Comparison of ENCODE assay signal across 7 mouse cellular contexts in the genomic region with DNA sequence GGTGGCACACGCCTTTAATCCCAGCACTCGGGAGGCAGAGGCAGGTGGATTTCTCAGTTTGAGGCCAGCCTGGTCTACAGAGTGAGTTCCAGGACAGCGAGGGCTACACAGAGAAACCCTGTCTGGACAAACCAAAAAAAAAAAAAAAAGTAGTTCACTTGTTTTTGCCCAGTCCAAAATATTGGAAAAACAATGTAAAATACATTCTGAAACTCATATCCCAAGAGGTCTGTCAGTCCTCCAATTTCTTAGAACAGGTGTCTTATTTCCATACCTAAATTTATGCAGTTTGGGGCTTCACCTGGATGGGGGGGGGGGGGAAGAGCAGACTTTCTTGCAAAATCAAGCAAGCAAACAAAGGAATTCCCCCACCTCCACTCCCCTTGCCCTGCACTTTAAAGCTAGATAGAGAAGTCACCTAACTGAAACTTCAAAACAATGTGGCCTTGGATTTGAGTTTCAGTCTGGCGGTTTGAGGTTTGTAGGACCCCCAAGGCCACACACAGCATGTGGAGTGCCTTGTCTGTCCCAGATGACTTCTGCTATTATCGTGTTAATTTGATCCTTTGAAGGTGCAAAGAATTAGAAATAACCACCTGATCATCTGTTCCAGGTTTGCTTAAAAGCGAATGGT. TPM values are rescaled to one million over a fixed set of nuclear protein-coding genes. Genes with fewer than 3 reads are reported as not detected.
DNase-seq lines count a peak whose midpoint lies in the region; ATAC-seq and TF ChIP-seq lines count a peak whose summit lies in the region.

No protein-coding gene starts in this region.

- peak in 1 of 2 experiments; percentile 70 for DNase-seq in spleen, adult 2 months (ENCODE audit: low read depth in 1 of 2, low spot score in 2 of 2)
- DNase-seq in spleen, postnatal 4 days (ENCODE audit: low spot score in 2 of 2) = no peak
- DNase-seq in stomach, postnatal 0 days (ENCODE audit: low spot score) = no peak
- no peak for DNase-seq in gastrocnemius, postnatal 10 days
- no peak for DNase-seq in right cerebral cortex, postnatal 4 days

- peaks cover 3% of the 10 kb centered on the region; the same call in 1 of the 2 replicates for H3K4me1 ChIP-seq in spleen, adult 2 months (ENCODE audit: control insufficient read depth, insufficient read depth, insufficient read length)
- H3K4me1 ChIP-seq in limb, embryonic 15.5 days = peaks cover 8% of the 10 kb centered on the region
- no peaks in the 10 kb centered on the region for H3K4me1 ChIP-seq in stomach, postnatal 0 days (replicated peaks; ENCODE audit: control insufficient read depth, insufficient read depth)

- H3K27me3 ChIP-seq in spleen, adult 2 months (ENCODE audit: control insufficient read depth, insufficient read depth, low read length) = no peaks in the 10 kb centered on the region
- no peaks in the 10 kb centered on the region; the same call in 1 of the 2 replicates for H3K27me3 ChIP-seq in limb, embryonic 15.5 days
- H3K27me3 ChIP-seq in stomach, postnatal 0 days (ENCODE audit: control insufficient read depth, insufficient read depth, low read length) = no peaks in the 10 kb centered on the region

- H3K9ac ChIP-seq in limb, embryonic 15.5 days = no peak overlapping the region
- H3K9ac ChIP-seq in stomach, postnatal 0 days (ENCODE audit: low read length) = no peak overlapping the region

- ATAC-seq in erythroid progenitor cell, adult 5-6 weeks (replicated peaks; ENCODE audit: low FRiP score, poor library complexity, severe bottlenecking) = 0 out of 2 replicates have a peak, but pooled peaks have one; percentile 6
- no peak for ATAC-seq in limb, embryonic 15.5 days (ENCODE audit: insufficient number of reproducible peaks, low FRiP score, low TSS enrichment, low read depth)
- no peak for ATAC-seq in stomach, postnatal 0 days (ENCODE audit: low FRiP score, low TSS enrichment)

- no peaks in the 10 kb centered on the region for H3K36me3 ChIP-seq in spleen, adult 2 months (ENCODE audit: control insufficient read depth, insufficient read depth, low read length)
- H3K36me3 ChIP-seq in limb, embryonic 15.5 days = no peaks in the 10 kb centered on the region
- no peaks in the 10 kb centered on the region for H3K36me3 ChIP-seq in stomach, postnatal 0 days (ENCODE audit: control insufficient read depth, insufficient read depth, low read length)

- peak overlapping the region; percentile 34 for H3K4me2 ChIP-seq in limb, embryonic 15.5 days
- H3K4me2 ChIP-seq in stomach, postnatal 0 days (replicated peaks; ENCODE audit: low read depth) = peak overlapping the region; percentile 6; the same call in 1 of the 2 replicates

- H3K9me3 ChIP-seq in limb, embryonic 15.5 days = no peaks in the 10 kb centered on the region
- no peaks in the 10 kb centered on the region for H3K9me3 ChIP-seq in stomach, postnatal 0 days (ENCODE audit: control insufficient read depth, low read length)

- no peak overlapping the region for H3K4me3 ChIP-seq in spleen, adult 2 months (ENCODE audit: extremely low read depth, insufficient read depth, insufficient read length)
- 0 out of 2 replicates have a peak overlapping the region, but pooled peaks have one; percentile 13 for H3K4me3 ChIP-seq in limb, embryonic 15.5 days
- H3K4me3 ChIP-seq in stomach, postnatal 0 days (ENCODE audit: low read depth, low read length) = no peak overlapping the region

- no peak for TF ChIP-seq EP300 in stomach, postnatal 0 days (optimal IDR thresholded peaks at IDR 0.05)

- TF ChIP-seq CTCF in spleen, adult 2 months (IDR thresholded peaks at IDR 0.05; ENCODE audit: extremely low read depth, insufficient read depth, insufficient read length, insufficient replicate concordance) = no peak
- no peak for TF ChIP-seq CTCF in stomach, postnatal 0 days (IDR thresholded peaks at IDR 0.05; ENCODE audit: low read depth)

- no peak for TF ChIP-seq POLR2A in spleen, adult 2 months (IDR thresholded peaks at IDR 0.05; ENCODE audit: low read depth, low read length)

- H3K27ac ChIP-seq in spleen, adult 2 months (ENCODE audit: insufficient read depth, low read length) = peak overlapping the region; percentile 24
- H3K27ac ChIP-seq in limb, embryonic 15.5 days = no peak overlapping the region
- no peak overlapping the region for H3K27ac ChIP-seq in stomach, postnatal 0 days (replicated peaks)

- 44% methylated on average over 6 of the region's 6 CpGs for WGBS in spleen, adult 2 months
- WGBS in limb, embryonic 15.5 days = 53% methylated on average over 6 of the region's 6 CpGs
- WGBS in stomach, postnatal 0 days = 57% methylated on average over 6 of the region's 6 CpGs

RNA-seq across cellular contexts. Expression of gene Kras, which starts 25.7 kb away (rescaled TPM):
- 11.1 and 14.1 TPM in 2 replicates for polyA plus RNA-seq in spleen, adult 2 months (2012; rRNA removed)
- total RNA-seq in erythroid progenitor cell, adult 5-6 weeks (2015; ENCODE audit: low replicate concordance) = 55.9 and 71.3 TPM in 2 replicates
- total RNA-seq in erythroid progenitor cell, adult 5-6 weeks (2017; ENCODE audit: low replicate concordance) = 32.5 and 51.3 TPM in 2 replicates
- 64.6 and 65.4 TPM in 2 replicates for polyA plus RNA-seq in limb, embryonic 15.5 days (2015; fragmentation: Nextera tagmentation; extraction: Ambion mirVana)
- 59.2 and 67.2 TPM in 2 replicates for polyA plus RNA-seq in stomach, postnatal 0 days (2015; fragmentation: Nextera tagmentation; extraction: Ambion mirVana)
- 10 to 100 TPM; 24.1 to 27.6 TPM for total RNA-seq in gastrocnemius, postnatal 10 days (2021)
